Mouse (Mus musculus) limb, embryonic 13.5 days (tissue): ENCODE data around the gene Rnf32. TPM values are rescaled to one million over a fixed set of nuclear protein-coding genes. Genes with fewer than 3 reads are reported as not detected.

Experiments
- polyA plus RNA-seq: library from polyadenylated mRNA; unstranded; fragments of >200 nt; fragmentation: Nextera tagmentation; extraction: Ambion mirVana; gene quantifications from 2 replicates; pipeline ENCODE4 v1.2.1, GENCODE M21; 2015

Rnf32 gene
- polyA plus RNA-seq, 1 experiment from 2014 or later, result 3.8 TPM

Other genes starting within 250 kb of the Rnf32 start
- gene Lmbr1, start 182.4 kb downstream of the Rnf32 start, polyA plus RNA-seq, result 10.1 and 10.2 TPM in 2 replicates
- gene Nom1, start 238.7 kb downstream of the Rnf32 start, polyA plus RNA-seq, result 27.0 and 30.4 TPM in 2 replicates